Mouse (Mus musculus): ENCODE measurements around the gene Homez. TPM values are rescaled to one million over a fixed set of nuclear protein-coding genes. Genes with fewer than 3 reads are reported as not detected.
A peak's percentile ranks its signal among the peaks of the same experiment; 100 is the strongest.

Gene Homez
- polyA plus RNA-seq, 1 experiment from 2014 or later = 22.1 TPM

- Histone ChIP-seq H3K9me3 (no peaks in the 10 kb centered on the region), H3K4me3 (peak overlapping the region; percentile 95), H3K27me3 (replicated peaks; ENCODE audit: low read depth, poor library complexity, severe bottlenecking) (no peaks in the 10 kb centered on the region), H3K27ac (replicated peaks) (peak overlapping the region; percentile 94), H3K36me3 (replicated peaks) (no peaks in the 10 kb centered on the region), H3K4me1 (peaks cover 14% of the 10 kb centered on the region)
- 17% methylated on average over 21 of the region's 21 CpGs for WGBS
- no peak for DNase-seq (ENCODE audit: low spot score)
Observed at GRCm38 (mm10) chr14:54864313-54865036, 6.3 kb downstream of the Homez start.

GRCm38 (mm10) chr14:54863501-54864312 is 7.1 kb downstream of the Homez start:
- H3K36me3 ChIP-seq (replicated peaks) = no peaks in the 10 kb centered on the region
- peaks cover 14% of the 10 kb centered on the region for H3K4me1 ChIP-seq
- WGBS = under 1% methylated on average over 56 of the region's 56 CpGs
- no peaks in the 10 kb centered on the region for H3K27me3 ChIP-seq (replicated peaks; ENCODE audit: low read depth, poor library complexity, severe bottlenecking)
- H3K4me3 ChIP-seq = peak overlapping the region; percentile 95
- DNase-seq (ENCODE audit: low spot score) = peak; percentile 97
- H3K9me3 ChIP-seq = no peaks in the 10 kb centered on the region
- peak overlapping the region; percentile 94 for H3K27ac ChIP-seq (replicated peaks)

GRCm38 (mm10) chr14:54860511-54860910 is 10.2 kb downstream of the Homez start:
- H3K9me3 ChIP-seq = no peaks in the 10 kb centered on the region
- H3K27ac ChIP-seq (replicated peaks) = no peak overlapping the region
- DNase-seq (ENCODE audit: low spot score) = peak; percentile 62
- H3K27me3 ChIP-seq (replicated peaks; ENCODE audit: low read depth, poor library complexity, severe bottlenecking) = no peaks in the 10 kb centered on the region
- no peak overlapping the region for H3K4me3 ChIP-seq
- peaks cover 26% of the 10 kb centered on the region for H3K36me3 ChIP-seq (replicated peaks)
- H3K4me1 ChIP-seq = peaks cover 14% of the 10 kb centered on the region
- WGBS = 56% methylated on average over 2 of the region's 2 CpGs

GRCm38 (mm10) chr14:54857891-54858290 is 12.9 kb downstream of the Homez start:
- no peaks in the 10 kb centered on the region for H3K9me3 ChIP-seq
- H3K36me3 ChIP-seq (replicated peaks) = peaks cover 45% of the 10 kb centered on the region
- H3K4me1 ChIP-seq = peaks cover 8% of the 10 kb centered on the region
- no peaks in the 10 kb centered on the region for H3K27me3 ChIP-seq (replicated peaks; ENCODE audit: low read depth, poor library complexity, severe bottlenecking)
- no peak for DNase-seq (ENCODE audit: low spot score)
- no peak overlapping the region for H3K27ac ChIP-seq (replicated peaks)
- no peak overlapping the region for H3K4me3 ChIP-seq
- 92% methylated on average over 9 of the region's 9 CpGs for WGBS

GRCm38 (mm10) chr14:54856703-54857102 is 14.1 kb downstream of the Homez start:
- Histone ChIP-seq H3K27ac (replicated peaks) (no peak overlapping the region), H3K9me3 (no peaks in the 10 kb centered on the region), H3K4me1 (no peaks in the 10 kb centered on the region), H3K4me3 (no peak overlapping the region), H3K27me3 (replicated peaks; ENCODE audit: low read depth, poor library complexity, severe bottlenecking) (no peaks in the 10 kb centered on the region), H3K36me3 (replicated peaks) (peaks cover 45% of the 10 kb centered on the region)
- DNase-seq (ENCODE audit: low spot score) = no peak
- 89% methylated on average over 7 of the region's 7 CpGs for WGBS

GRCm38 (mm10) chr14:54855726-54856125 is 15.0 kb downstream of the Homez start:
- DNase-seq (ENCODE audit: low spot score) = no peak
- Histone ChIP-seq H3K36me3 (replicated peaks) (peaks cover 45% of the 10 kb centered on the region), H3K4me1 (no peaks in the 10 kb centered on the region), H3K9me3 (no peaks in the 10 kb centered on the region), H3K27me3 (replicated peaks; ENCODE audit: low read depth, poor library complexity, severe bottlenecking) (no peaks in the 10 kb centered on the region), H3K4me3 (no peak overlapping the region), H3K27ac (replicated peaks) (no peak overlapping the region)
- 94% methylated on average over 3 of the region's 3 CpGs for WGBS

- DNase-seq (ENCODE audit: low spot score) = peak; percentile 9
- no peaks in the 10 kb centered on the region for H3K4me1 ChIP-seq
- no peaks in the 10 kb centered on the region for H3K27me3 ChIP-seq (replicated peaks; ENCODE audit: low read depth, poor library complexity, severe bottlenecking)
- H3K36me3 ChIP-seq (replicated peaks) = no peaks in the 10 kb centered on the region
- H3K4me3 ChIP-seq = no peak overlapping the region
- H3K27ac ChIP-seq (replicated peaks) = no peak overlapping the region
- 7% methylated on average over 4 of the region's 4 CpGs for WGBS
- H3K9me3 ChIP-seq = no peaks in the 10 kb centered on the region
Observed at GRCm38 (mm10) chr14:54843461-54843860, 27.3 kb downstream of the Homez start.

GRCm38 (mm10) chr14:54823716-54824115 is 47.0 kb downstream of the Homez start:
- Histone ChIP-seq H3K36me3 (replicated peaks) (no peaks in the 10 kb centered on the region), H3K9me3 (no peaks in the 10 kb centered on the region), H3K4me3 (no peak overlapping the region), H3K27ac (replicated peaks) (no peak overlapping the region), H3K4me1 (no peaks in the 10 kb centered on the region), H3K27me3 (replicated peaks; ENCODE audit: low read depth, poor library complexity, severe bottlenecking) (no peaks in the 10 kb centered on the region)
- DNase-seq (ENCODE audit: low spot score) = no peak
- 91% methylated on average over 1 of the region's 1 CpGs for WGBS

GRCm38 (mm10) chr14:54822301-54822700 is 48.5 kb downstream of the Homez start:
- H3K27ac ChIP-seq (replicated peaks) = no peak overlapping the region
- WGBS = 86% methylated on average over 2 of the region's 2 CpGs
- H3K4me1 ChIP-seq = no peaks in the 10 kb centered on the region

GRCm38 (mm10) chr14:54817791-54818190 is 53.0 kb downstream of the Homez start:
- peak; percentile 21 for DNase-seq (ENCODE audit: low spot score)
- 48% methylated on average over 2 of the region's 2 CpGs for WGBS
- Histone ChIP-seq H3K9me3 (no peaks in the 10 kb centered on the region), H3K27ac (replicated peaks) (no peak overlapping the region), H3K4me3 (no peak overlapping the region), H3K36me3 (replicated peaks) (no peaks in the 10 kb centered on the region), H3K27me3 (replicated peaks; ENCODE audit: low read depth, poor library complexity, severe bottlenecking) (no peaks in the 10 kb centered on the region), H3K4me1 (no peaks in the 10 kb centered on the region)

More at GRCm38 (mm10) chr14:54822301-54822700, 48.5 kb downstream of the Homez start:
- H3K27me3 ChIP-seq (replicated peaks; ENCODE audit: low read depth, poor library complexity, severe bottlenecking) = no peaks in the 10 kb centered on the region
- H3K4me3 ChIP-seq = no peak overlapping the region
- H3K9me3 ChIP-seq = no peaks in the 10 kb centered on the region
- no peaks in the 10 kb centered on the region for H3K36me3 ChIP-seq (replicated peaks)
- DNase-seq (ENCODE audit: low spot score) = no peak

- no peaks in the 10 kb centered on the region for H3K9me3 ChIP-seq
- H3K4me3 ChIP-seq = no peak overlapping the region
- no peak for DNase-seq (ENCODE audit: low spot score)
- no peaks in the 10 kb centered on the region for H3K4me1 ChIP-seq
- H3K27ac ChIP-seq (replicated peaks) = no peak overlapping the region
- H3K27me3 ChIP-seq (replicated peaks; ENCODE audit: low read depth, poor library complexity, severe bottlenecking) = no peaks in the 10 kb centered on the region
- no peaks in the 10 kb centered on the region for H3K36me3 ChIP-seq (replicated peaks)
- 68% methylated on average over 3 of the region's 3 CpGs for WGBS
Observed at GRCm38 (mm10) chr14:54815737-54816136, 55.0 kb downstream of the Homez start.

- H3K27ac ChIP-seq (replicated peaks) = no peak within 1 kb of the TSS
- DNase-seq (ENCODE audit: low spot score) = no peak
Observed at GRCm38 (mm10) chr14:54813991-54814390, 56.8 kb downstream of the Homez start, which contains the start of gene Rnf212b. TSS of gene Rnf212b (plus strand) at chr14:54814141.

GRCm38 (mm10) chr14:54809668-54810033 is 61.1 kb downstream of the Homez start:
- no peak for DNase-seq (ENCODE audit: low spot score)
- H3K27me3 ChIP-seq (replicated peaks; ENCODE audit: low read depth, poor library complexity, severe bottlenecking) = no peaks in the 10 kb centered on the region
- H3K9me3 ChIP-seq = no peaks in the 10 kb centered on the region
- H3K27ac ChIP-seq (replicated peaks) = no peak overlapping the region
- no peaks in the 10 kb centered on the region for H3K4me1 ChIP-seq
- WGBS = 90% methylated on average over 3 of the region's 3 CpGs
- H3K36me3 ChIP-seq (replicated peaks) = no peaks in the 10 kb centered on the region
- no peak overlapping the region for H3K4me3 ChIP-seq

More at GRCm38 (mm10) chr14:54813991-54814390, 56.8 kb downstream of the Homez start, which contains the start of gene Rnf212b:
- Histone ChIP-seq H3K36me3 (replicated peaks) (no peaks in the 10 kb centered on the region), H3K9me3 (no peaks in the 10 kb centered on the region), H3K4me3 (no peak within 1 kb of the TSS), H3K4me1 (no peaks in the 10 kb centered on the region), H3K27me3 (replicated peaks; ENCODE audit: low read depth, poor library complexity, severe bottlenecking) (no peaks in the 10 kb centered on the region)
- 84% methylated on average over 29 of the region's 29 CpGs for WGBS
